Mouse (Mus musculus) heart, postnatal 4 days (tissue): ENCODE data around the gene Bmp6. TPM values are rescaled to one million over a fixed set of nuclear protein-coding genes. Genes with fewer than 3 reads are reported as not detected.

Experiments used
- DNase-seq: peaks from one replicate; pipeline ENCODE4 v3.0.0; 2021
- total RNA-seq, 2 experiments: library from RNA; stranded (reverse); gene quantifications; 2 replicates each; pipeline ENCODE4 v1.2.3; 2021

Gene Bmp6
- total RNA-seq, 2 experiments from 2014 or later: 20.7 TPM

DNA sequence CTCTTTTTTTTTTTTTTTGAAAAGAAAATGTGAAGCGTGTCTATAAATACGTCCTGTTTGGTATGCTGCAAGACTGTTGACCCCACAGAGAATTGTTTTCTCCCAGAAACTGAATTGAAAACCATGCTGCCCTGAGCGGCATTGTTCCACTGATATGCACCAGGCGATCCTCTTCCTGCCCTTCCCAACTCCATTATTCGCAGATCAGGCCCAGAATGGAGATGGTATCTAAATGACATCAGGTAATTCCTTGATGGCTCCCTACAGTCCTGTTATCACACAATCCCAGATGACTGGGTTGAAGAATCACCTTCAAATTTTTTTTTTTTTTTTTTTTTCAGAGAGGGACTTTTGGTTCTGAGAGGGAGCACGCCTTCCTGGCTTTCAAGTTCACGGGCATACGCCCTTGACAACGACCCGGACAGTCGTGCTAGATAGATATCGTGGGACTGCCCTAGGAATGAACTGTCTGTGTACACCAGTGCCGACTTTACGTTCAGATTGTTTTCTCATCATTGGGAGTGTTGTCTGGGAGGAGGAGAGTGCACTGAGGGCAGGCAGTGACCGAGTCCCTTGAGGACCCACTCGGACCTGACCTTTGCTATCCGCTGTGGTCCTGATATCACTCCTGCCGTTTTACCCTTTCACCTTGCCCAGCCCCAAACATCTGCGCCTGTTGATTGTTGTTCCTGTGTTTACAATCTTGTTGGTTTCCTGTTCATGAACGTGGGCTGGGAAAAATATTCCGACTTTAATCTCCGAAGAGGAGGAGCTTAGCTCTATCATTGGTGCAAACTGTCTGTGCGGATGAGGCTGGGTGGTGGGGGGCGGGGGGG is 8.7 kb downstream of the Bmp6 start:
- peak; percentile 26 for DNase-seq

DNA sequence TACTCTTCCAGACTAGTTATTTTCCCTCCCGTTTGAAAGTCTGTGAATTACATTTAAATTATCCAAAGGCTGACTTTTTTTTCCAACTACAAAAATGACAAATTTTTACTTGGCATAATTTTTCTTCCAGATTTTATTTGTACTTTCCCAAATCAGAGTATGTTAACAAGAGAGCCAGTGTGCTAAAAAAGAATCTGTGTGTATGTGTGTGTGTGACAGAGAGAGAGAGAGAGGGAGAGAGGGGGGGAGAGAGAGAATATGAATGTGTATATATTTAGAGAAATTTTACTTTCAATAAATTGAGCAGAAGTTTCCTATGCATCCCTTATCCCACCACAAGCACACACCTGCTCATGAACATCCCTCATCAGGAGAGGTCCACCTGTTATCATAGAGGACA is 9.4 kb downstream of the Bmp6 start:
- no peak for DNase-seq

GRCm38 (mm10) chr13:38359045-38359444 is 14.1 kb downstream of the Bmp6 start:
- no peak for DNase-seq

- DNase-seq: no peak
Observed at GRCm38 (mm10) chr13:38362751-38363150, 17.8 kb downstream of the Bmp6 start.

DNA sequence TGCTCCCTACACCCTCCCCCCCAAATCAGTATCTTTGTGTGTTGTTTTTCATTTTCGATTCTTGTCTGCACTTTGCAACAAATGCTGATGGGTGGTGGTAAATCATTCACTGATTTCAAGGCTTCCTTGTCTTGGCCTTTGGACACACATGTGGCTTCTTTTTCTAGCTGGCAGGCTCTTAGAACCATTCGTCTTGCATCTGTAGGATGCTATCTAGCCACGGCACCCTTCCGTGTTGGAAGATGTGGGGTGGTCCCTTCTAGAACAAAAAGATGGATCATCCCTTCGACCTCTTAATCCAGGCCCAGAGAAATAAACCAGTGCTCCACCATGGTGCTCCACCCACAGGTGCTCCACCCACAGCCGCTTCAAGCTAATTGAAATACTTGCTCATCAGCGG is 19.0 kb downstream of the Bmp6 start:
- no peak for DNase-seq

- no peak for DNase-seq
Observed at GRCm38 (mm10) chr13:38369624-38370023, 24.7 kb downstream of the Bmp6 start.

DNA sequence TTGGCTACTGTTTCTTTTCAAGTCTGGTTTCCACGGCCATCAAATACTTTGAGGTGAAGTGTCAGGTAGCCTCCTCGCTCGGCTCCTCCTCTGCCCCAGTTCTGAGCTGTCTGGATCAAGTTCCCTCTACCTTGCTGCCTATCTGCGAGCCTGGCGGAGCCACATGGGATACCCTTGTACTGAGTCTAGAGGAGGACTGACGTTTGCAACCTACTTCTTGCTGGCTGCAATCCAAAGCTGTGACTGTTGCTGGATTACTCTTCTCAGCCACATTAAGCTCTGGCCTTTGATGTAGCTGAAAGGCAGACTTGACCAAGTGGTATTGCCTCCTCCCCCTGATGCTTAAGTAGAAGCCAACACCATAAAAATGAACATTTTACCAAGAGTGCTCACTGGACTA is 31.2 kb downstream of the Bmp6 start:
- no peak for DNase-seq

- no peak for DNase-seq
Observed at GRCm38 (mm10) chr13:38377355-38377754, 32.4 kb downstream of the Bmp6 start.

- DNase-seq: no peak
Observed at GRCm38 (mm10) chr13:38379806-38380205, 34.9 kb downstream of the Bmp6 start.

GRCm38 (mm10) chr13:38386035-38386559 is 41.2 kb downstream of the Bmp6 start:
- no peak for DNase-seq

DNA sequence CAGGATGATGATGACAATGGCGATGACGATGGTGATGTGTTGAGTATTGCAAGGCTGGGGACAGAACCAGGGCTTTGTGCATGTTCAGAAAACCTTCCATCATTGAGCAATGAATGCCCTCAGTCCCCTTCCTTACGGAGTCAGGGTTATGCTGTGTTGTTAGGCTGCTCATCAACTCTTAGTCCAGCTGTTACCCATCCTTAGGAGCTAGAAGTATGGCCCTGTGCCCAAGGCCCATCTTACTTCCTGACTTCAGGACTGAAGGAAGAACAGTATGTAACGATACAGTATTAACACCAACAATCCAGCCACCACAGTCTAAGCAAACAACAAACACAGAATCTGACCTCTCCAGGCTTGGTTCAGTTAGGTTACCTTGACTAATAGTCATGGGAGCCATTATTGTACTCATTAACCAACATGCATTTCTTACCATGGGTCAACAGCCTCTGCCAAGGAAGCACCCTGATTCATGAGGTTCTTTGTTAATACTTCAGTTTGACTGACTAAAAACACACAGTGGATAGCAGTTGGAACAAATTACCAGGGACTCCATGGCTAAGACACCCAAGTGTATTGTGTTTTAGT is 42.6 kb downstream of the Bmp6 start:
- no peak for DNase-seq

- DNase-seq: no peak
Observed at GRCm38 (mm10) chr13:38393444-38393843, 48.5 kb downstream of the Bmp6 start.

DNA sequence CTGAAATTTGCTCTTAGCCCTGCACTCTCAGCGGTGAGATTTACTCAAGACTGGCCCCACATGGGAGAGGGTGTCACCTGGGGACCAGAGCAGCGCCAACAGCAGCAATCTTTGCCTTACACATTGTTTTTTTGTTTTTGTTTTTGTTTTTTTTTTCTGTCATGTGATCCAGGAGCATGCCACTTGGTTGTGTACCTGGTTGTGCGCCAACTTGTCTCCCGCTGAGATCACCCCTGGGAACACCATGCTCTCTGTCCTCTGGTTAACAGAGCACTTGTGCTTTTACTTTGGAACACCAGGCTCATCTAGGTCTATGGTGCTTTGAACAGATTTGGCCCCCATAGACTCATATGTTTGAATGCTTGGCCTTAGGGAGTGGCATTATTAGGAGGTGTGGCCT is 50.1 kb downstream of the Bmp6 start:
- DNase-seq: no peak

- DNase-seq: no peak
Observed at GRCm38 (mm10) chr13:38397007-38397545, 52.2 kb downstream of the Bmp6 start.

GRCm38 (mm10) chr13:38398658-38399057 is 53.8 kb downstream of the Bmp6 start:
- DNase-seq: no peak

DNA sequence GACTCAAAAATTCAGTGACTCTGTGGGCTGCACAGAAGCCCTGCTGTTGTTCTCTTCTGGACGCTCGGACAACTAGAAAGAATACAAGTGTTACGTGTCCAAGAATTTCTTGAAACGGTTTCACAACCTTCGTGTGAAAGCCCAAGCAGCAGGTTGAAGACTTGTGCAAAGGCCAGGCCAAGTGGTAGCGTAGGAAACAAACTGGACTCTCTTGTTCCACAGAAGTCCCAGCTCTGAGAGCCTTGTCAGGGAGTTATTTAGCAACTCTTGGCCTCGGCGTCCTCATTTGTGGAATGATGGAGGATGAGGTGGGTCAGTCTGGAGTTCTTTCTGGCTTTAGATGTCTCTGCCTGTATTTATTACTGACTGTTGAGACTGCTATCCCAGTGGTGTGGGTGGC is 55.8 kb downstream of the Bmp6 start:
- DNase-seq: no peak

DNA sequence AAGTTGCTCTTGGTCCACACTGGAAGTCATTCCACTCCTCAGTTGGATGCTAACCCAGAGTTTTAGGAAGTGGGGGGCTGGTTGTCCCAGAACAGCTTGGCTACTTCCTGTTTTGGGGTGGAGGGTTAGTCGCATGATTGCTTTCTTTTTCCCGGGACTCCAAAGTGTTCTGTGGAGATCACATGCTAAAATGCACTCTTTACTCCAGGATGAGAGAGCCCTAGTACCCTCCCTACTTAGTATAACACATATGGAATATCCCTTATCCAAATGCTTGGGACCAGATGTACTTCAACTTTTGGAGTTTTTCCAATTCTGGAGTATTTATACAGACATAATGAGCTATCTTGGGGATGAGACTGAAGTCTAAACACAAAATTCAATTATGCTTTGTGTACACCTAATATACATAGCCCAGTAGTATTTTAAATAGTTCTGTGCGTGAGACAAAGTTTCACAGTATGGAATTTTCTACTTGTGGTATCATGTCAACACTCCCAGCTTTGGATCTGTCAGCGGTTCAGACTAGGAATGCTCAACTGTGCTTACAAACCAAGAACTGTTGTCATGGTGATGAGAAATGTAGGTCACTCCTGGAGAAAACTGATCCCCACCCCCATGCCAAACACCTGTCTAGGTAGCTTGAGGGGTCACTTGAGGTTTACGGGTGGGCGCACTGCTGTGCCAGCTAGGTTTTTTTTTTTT is 62.9 kb downstream of the Bmp6 start:
- DNase-seq: no peak

GRCm38 (mm10) chr13:38408636-38409035 is 63.7 kb downstream of the Bmp6 start:
- no peak for DNase-seq

DNA sequence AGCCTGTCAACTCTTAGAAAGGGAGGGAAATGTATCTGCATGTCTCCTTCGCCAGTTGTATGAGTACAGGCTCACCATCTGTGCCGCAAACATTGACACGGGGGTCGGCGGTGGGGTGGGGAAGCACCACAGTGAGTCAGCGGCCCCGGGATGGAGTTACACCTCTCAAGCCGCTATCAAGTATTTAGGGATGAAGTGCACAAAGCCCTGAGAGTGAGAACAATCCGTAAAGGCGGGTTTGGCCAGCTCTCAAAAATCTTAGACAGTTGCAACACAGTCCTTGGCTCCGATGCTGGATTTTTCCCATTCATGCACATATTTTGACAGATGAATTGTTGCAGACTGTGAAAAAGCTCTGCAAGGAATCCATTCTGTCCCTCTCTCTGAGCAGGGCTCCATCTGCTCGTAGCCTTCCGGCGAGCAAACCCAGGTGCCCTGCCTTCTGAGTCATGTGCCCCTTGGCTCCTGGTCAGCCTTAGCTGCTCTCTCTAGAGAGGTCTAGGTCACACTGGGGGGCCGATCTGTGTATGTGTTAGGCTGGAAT is 65.5 kb downstream of the Bmp6 start:
- DNase-seq: peak; percentile 71

DNA sequence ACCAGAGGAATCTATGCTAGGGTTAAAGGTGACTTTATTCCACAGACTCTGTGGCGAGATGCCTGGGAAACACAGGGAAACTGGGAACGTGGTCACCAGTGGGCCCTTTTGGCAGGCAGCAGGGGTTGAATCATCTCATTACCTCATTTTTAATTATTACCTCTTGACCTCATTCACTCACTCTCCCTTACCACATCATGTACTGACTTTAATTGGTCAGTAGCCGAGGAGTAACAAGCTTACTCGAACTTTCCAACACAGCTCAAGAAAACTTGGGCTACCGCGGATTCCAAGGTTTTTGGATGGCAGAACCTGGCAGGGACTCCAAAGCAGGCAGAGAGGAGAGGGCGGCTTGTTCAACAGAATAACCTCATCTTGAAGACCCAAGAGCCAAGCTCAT is 74.9 kb downstream of the Bmp6 start:
- DNase-seq: no peak

GRCm38 (mm10) chr13:38422491-38422890 is 77.6 kb downstream of the Bmp6 start:
- DNase-seq: no peak

DNA sequence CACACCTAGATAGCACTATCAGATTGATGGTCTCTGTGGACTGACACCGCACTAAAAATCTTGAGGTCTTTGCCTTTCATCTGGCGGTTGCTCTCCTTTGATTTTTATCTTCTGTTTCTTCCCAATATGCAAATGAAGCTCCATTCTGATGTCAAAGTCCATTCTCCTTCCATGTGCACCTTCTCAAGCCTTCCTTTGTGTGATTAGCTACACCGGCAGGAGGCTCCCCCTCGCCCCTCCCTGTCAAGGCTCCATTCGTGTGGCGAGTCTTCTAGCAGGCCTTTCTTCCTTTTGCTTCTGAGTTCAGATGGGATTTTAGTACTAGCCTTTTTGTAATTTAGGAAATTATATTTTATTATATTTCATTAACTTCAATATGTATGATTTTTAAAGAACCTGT is 80.4 kb downstream of the Bmp6 start:
- DNase-seq: no peak

DNA sequence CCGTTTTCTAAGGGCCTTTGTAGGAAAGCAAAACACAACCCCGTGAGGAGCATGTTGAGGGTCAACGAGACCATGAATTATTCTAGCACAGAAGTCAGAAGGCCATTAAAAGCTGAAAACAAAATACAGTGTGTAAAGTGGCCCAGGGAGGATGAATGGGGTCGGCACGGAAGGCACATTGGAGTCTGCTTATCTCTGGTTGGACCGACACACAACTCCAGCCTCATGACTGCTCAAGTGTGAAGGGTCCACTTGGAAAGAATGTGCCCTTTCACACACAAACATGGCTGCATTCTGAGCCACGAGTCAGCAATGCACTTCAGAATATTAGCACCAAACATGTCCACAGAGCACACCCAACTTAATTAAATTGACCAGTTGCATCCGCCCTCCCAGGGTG is 84.8 kb downstream of the Bmp6 start:
- DNase-seq: no peak
